In the genomic region with DNA sequence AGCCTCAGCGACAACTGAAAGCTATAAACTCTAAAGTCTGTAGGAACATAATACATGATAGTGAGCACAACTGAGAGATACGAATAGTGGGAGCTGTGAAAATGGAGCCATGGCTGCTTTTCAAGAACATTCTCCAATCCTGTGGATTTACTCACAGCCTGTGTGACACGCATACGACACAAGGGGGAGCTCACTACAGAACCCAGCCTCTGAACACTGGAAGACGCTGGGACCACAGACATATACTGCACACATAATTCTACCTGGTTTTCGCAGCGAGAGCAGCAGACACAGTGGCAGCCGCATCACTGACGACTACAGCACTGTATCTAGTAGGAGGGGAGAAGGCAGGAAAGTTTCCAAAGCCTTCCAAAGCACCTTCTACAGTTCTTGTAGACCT, we compare ENCODE assay signal across 8 mouse cellular contexts.
DNase-seq lines count a peak whose midpoint lies in the region; ATAC-seq and TF ChIP-seq lines count a peak whose summit lies in the region.

No protein-coding gene starts in this region.

- no peak overlapping the region for H3K9ac ChIP-seq in midbrain, embryonic 11.5 days (ENCODE audit: low read length)

- H3K36me3 ChIP-seq in limb, embryonic 10.5 days = no peaks in the 10 kb centered on the region
- no peaks in the 10 kb centered on the region for H3K36me3 ChIP-seq in midbrain, embryonic 11.5 days (ENCODE audit: control insufficient read depth, insufficient read depth, low read length)
- peaks cover 2% of the 10 kb centered on the region for H3K36me3 ChIP-seq in small intestine, adult 2 months (ENCODE audit: control insufficient read depth, insufficient read depth, low read length)

- no peak overlapping the region for H3K27ac ChIP-seq in cortical plate, adult 2 months (ENCODE audit: insufficient read depth, low read length)
- H3K27ac ChIP-seq in limb, embryonic 10.5 days = no peak overlapping the region
- H3K27ac ChIP-seq in midbrain, embryonic 11.5 days (ENCODE audit: low read depth, low read length) = no peak overlapping the region
- no peak overlapping the region for H3K27ac ChIP-seq in small intestine, adult 2 months (ENCODE audit: insufficient read depth, low read depth, low read length)

- no peak overlapping the region for H3K4me2 ChIP-seq in midbrain, embryonic 11.5 days

- 58% methylated on average over 9 of the region's 9 CpGs for WGBS in limb, embryonic 10.5 days
- 58% methylated on average over 9 of the region's 9 CpGs for WGBS in midbrain, embryonic 11.5 days
- WGBS in small intestine, adult 2 months = 26% methylated on average over 9 of the region's 9 CpGs

- DNase-seq in ovary, adult 18-20 months (ENCODE audit: low spot score) = peak; percentile 20
- DNase-seq in ovary, postnatal 10 days (ENCODE audit: low spot score) = no peak
- peak; percentile 19 to 40 for DNase-seq in gastrocnemius, adult 8-10 months (ENCODE audit: low spot score in 2 of 2)
- peak; percentile 58 for DNase-seq in kidney, adult 18-20 months
- peak; percentile 47 for DNase-seq in limb, embryonic 10.5 days (ENCODE audit: low spot score)
- DNase-seq in midbrain, embryonic 11.5 days (ENCODE audit: low spot score, missing footprints) = no peak

- peak overlapping the region; percentile 5; the same call in 1 of the 2 replicates for H3K4me3 ChIP-seq in cortical plate, adult 2 months (ENCODE audit: insufficient read depth, low read length)
- no peak overlapping the region for H3K4me3 ChIP-seq in limb, embryonic 10.5 days
- H3K4me3 ChIP-seq in midbrain, embryonic 11.5 days (ENCODE audit: low read depth, low read length) = no peak overlapping the region
- H3K4me3 ChIP-seq in small intestine, adult 2 months (ENCODE audit: low read depth, low read length) = peak overlapping the region; percentile 2; the same call in 1 of the 2 replicates

- H3K27me3 ChIP-seq in limb, embryonic 10.5 days (ENCODE audit: low read depth, poor library complexity, severe bottlenecking) = 0 out of 2 replicates have a peak, but pooled peaks cover 2% of the 10 kb centered on the region
- no peaks in the 10 kb centered on the region for H3K27me3 ChIP-seq in midbrain, embryonic 11.5 days (ENCODE audit: control insufficient read depth, insufficient read depth, low read length)
- H3K27me3 ChIP-seq in small intestine, adult 2 months (ENCODE audit: control insufficient read depth, insufficient read depth, low read length) = no peaks in the 10 kb centered on the region

- TF ChIP-seq POLR2A in cortical plate, adult 2 months (IDR thresholded peaks at IDR 0.05; ENCODE audit: extremely low read depth, insufficient read depth, low read length) = no peak
- no peak for TF ChIP-seq POLR2A in small intestine, adult 2 months (IDR thresholded peaks at IDR 0.05; ENCODE audit: low read depth, low read length)

- H3K9me3 ChIP-seq in limb, embryonic 10.5 days (replicated peaks) = no peaks in the 10 kb centered on the region
- no peaks in the 10 kb centered on the region for H3K9me3 ChIP-seq in midbrain, embryonic 11.5 days (ENCODE audit: control insufficient read depth, low read length)

- ATAC-seq in midbrain, embryonic 11.5 days (ENCODE audit: low FRiP score) = peak; percentile 85

- H3K4me1 ChIP-seq in cortical plate, adult 2 months (ENCODE audit: control insufficient read depth, insufficient read depth, low read length) = no peaks in the 10 kb centered on the region
- peaks cover 16% of the 10 kb centered on the region for H3K4me1 ChIP-seq in limb, embryonic 10.5 days
- no peaks in the 10 kb centered on the region for H3K4me1 ChIP-seq in midbrain, embryonic 11.5 days (ENCODE audit: control insufficient read depth, insufficient read depth, low read length)
- peaks cover 5% of the 10 kb centered on the region; the same call in 1 of the 2 replicates for H3K4me1 ChIP-seq in small intestine, adult 2 months (ENCODE audit: control insufficient read depth, insufficient read depth, insufficient read length, low read length)

- peak; percentile 74 for TF ChIP-seq CTCF in cortical plate, adult 2 months (IDR thresholded peaks at IDR 0.05; ENCODE audit: extremely low read depth, insufficient read depth, low read length)
- TF ChIP-seq CTCF in small intestine, adult 2 months (IDR thresholded peaks at IDR 0.05; ENCODE audit: extremely low read depth, insufficient read length, insufficient replicate concordance, low read depth, low read length) = peak; percentile 66; the same call in 1 of the 2 replicates

Comparison
In these comparisons a context has a peak if more than half of its experiments do, and no peak if none do; other contexts are left out.
1. DNase-seq: peak in ovary, adult 18-20 months (single experiment), gastrocnemius, adult 8-10 months (2 of 2), kidney, adult 18-20 months (single experiment) and limb, embryonic 10.5 days (single experiment); none in ovary, postnatal 10 days (single experiment) and midbrain, embryonic 11.5 days (single experiment).
2. H3K4me3 ChIP-seq: peak in cortical plate, adult 2 months (single experiment) and small intestine, adult 2 months (single experiment); none in limb, embryonic 10.5 days (single experiment) and midbrain, embryonic 11.5 days (single experiment).